Mouse (Mus musculus) hindbrain, postnatal 0 days (tissue): Measurements from ENCODE around the gene Tert. TPM values are rescaled to one million over a fixed set of nuclear protein-coding genes. Genes with fewer than 3 reads are reported as not detected.
A peak's percentile ranks its signal among the peaks of the same experiment; 100 is the strongest.

Source experiments
- ATAC-seq: fragments of 200-750 bp; cut with Nextera tagmentation; 2 replicates; pipeline ENCODE4 v1.8.0; 2017; ENCODE audit warnings: mild to moderate bottlenecking, moderate TSS enrichment, moderate library complexity
- DNase-seq: peaks from one replicate; pipeline ENCODE4 v3.0.0-alpha.2; 2015; ENCODE audit warnings: low spot score
- H3K27ac ChIP-seq: fragments of 300-500 bp; sonication (generic); 2 replicates; pipeline ENCODE4 v1.5.1; 2014; ENCODE audit warnings: mild to moderate bottlenecking
- H3K27me3 ChIP-seq: fragments of 300-500 bp; sonication (generic); 2 replicates; pipeline ENCODE4 v1.6.1; 2014; ENCODE audit warnings: low read length, mixed read lengths; ENCODE audit not compliant: insufficient read depth
- H3K36me3 ChIP-seq: fragments of 300-500 bp; sonication (generic); 2 replicates; pipeline ENCODE4 v1.6.1; 2014; ENCODE audit warnings: low read length, mixed read lengths; ENCODE audit not compliant: insufficient read depth
- H3K4me1 ChIP-seq: fragments of 300-500 bp; sonication (generic); 2 replicates; pipeline ENCODE4 v1.6.1; 2014; ENCODE audit warnings: antibody characterized with exemption, low read length, mixed read lengths; ENCODE audit not compliant: insufficient read depth
- H3K4me2 ChIP-seq: fragments of 300-500 bp; sonication (generic); 2 replicates; pipeline ENCODE4 v1.6.1; 2014; ENCODE audit warnings: low read depth, mild to moderate bottlenecking, low read length, moderate library complexity, mixed read lengths
- H3K4me3 ChIP-seq: fragments of 300-500 bp; sonication (generic); 2 replicates; pipeline ENCODE4 v1.5.1; 2014; ENCODE audit warnings: low read length
- H3K9ac ChIP-seq: fragments of 300-500 bp; sonication (generic); replicated peaks from 2 replicates; pipeline ENCODE4 v1.6.1; 2014; ENCODE audit warnings: mild to moderate bottlenecking, low read length, moderate library complexity, mixed read lengths
- H3K9me3 ChIP-seq: fragments of 300-500 bp; sonication (generic); 2 replicates; pipeline ENCODE4 v1.6.1; 2016; ENCODE audit warnings: low read length, mixed read lengths
- CTCF ChIP-seq: IDR thresholded peaks from 2 replicates; pipeline ENCODE4 v1.5.1; 2016; ENCODE audit warnings: antibody characterized with exemption, control low read depth, low read depth
- WGBS: fragments of 180-500 bp; shearing (Covaris S2); extraction: QIAGEN DNeasy Blood & Tissue Kit; methylation state at CpG from one replicate; pipeline ENCODE4 v1.1.7; 2014; 5-methylcytosine and 5-hydroxymethylcytosine counted together
- polyA plus RNA-seq: library from polyadenylated mRNA; unstranded; fragments of >200 nt; fragmentation: Nextera tagmentation; extraction: Ambion mirVana; gene quantifications from 2 replicates; pipeline ENCODE4 v1.2.1, GENCODE M21; 2015
- total RNA-seq: library from RNA; depleted of rRNA; stranded (reverse); fragments of >200 nt; gene quantifications from 2 replicates; pipeline ENCODE4 v1.2.3, GENCODE M21; 2014

The Tert gene
- total and polyA plus RNA-seq, 2 experiments from 2014 or later = 2.7 to 8.0 TPM

DNA sequence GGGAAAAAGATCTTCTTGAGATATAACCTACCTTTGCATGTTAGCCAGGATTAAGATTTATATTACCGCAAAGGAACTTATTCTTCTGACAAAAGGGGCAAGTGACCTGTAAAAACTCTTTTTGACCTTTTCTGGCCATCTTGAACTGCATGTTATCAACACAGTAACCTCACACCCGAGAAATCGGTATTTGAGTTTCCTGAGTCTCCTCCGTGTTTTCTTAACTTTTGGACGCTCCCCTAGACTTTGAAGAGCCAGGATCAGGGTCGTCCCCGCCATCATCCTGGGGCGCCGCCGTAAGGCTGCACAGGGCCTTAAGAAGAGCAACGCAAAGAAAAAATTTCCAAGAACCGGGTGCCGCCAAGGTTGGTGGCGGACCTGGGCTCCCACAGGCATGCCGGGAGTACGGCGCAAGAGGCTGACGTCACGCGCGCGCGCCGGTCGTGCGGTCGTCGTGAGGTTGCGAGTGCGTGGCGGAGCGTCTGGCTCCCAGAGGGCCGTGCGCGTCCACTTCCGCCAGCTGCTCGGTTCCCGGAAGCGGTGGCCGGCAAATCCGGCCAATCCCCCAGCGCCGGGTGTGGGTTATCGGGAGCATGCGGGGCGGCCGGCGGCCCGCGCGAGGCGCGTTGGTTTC lies 23.1 kb upstream of the Tert start, which contains the start of gene Clptm1l:
Gene Clptm1l (plus strand): TSS at position 485 of the 634 bp plus-strand sequence.
- ATAC-seq (peak; percentile 98), DNase-seq (peak; percentile 98)
- H3K27me3 ChIP-seq = no peaks in the 10 kb centered on the region
- under 1% methylated on average over 53 of the region's 53 CpGs for WGBS
- H3K9ac ChIP-seq = peak within 1 kb of the TSS; percentile 88
- no peaks in the 10 kb centered on the region for H3K9me3 ChIP-seq
- H3K36me3 ChIP-seq = peaks cover 15% of the 10 kb centered on the region
- peak within 1 kb of the TSS; percentile 80 for H3K4me3 ChIP-seq
- H3K4me2 ChIP-seq = peak within 1 kb of the TSS; percentile 98
- H3K4me1 ChIP-seq = peaks cover 16% of the 10 kb centered on the region
- no peak for TF ChIP-seq CTCF
- peak within 1 kb of the TSS; percentile 70 for H3K27ac ChIP-seq

DNA sequence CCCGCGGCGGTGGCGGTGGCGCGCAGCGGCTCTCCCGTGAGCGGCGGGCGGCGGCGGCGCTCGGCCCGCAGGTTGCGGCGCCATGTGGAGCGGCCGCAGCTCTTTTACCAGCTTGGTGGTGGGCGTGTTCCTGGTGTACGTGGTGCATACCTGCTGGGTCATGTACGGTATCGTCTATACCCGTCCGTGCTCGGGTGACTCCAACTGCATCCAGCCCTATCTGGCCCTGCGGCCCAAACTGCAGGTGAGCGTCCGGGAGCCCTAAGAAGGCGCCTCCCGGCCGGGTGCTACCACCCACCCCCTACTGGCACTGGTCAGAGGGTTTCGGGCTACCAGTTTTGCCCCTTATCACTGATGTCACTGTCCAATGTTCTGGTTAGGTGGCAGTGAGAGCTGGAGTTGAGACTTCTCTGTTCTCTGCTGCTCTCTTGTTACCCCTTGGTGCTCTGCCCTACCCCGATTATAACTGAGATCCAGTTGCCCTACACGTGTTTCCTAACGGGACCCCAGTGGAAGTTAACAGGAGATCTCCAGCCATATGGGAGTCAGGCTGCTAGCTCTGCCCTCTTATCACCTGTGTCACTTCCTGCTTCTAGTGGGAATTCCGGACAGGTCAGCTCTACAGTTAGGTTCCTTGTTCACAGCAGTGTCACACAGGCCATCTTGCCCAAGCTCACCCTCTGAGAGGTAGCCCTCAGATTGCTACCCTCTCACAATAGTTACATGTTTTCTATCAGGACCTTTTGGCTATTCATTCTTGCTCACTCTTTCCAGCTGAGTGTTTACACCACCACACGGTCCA lies 22.4 kb upstream of the Tert start:
- peaks cover 16% of the 10 kb centered on the region for H3K4me1 ChIP-seq
- H3K36me3 ChIP-seq = peaks cover 23% of the 10 kb centered on the region
- ATAC-seq = peak; percentile 80
- H3K4me3 ChIP-seq = peak overlapping the region; percentile 80
- WGBS = 6% methylated on average over 28 of the region's 39 CpGs
- peak overlapping the region; percentile 70 for H3K27ac ChIP-seq
- H3K27me3 ChIP-seq = no peaks in the 10 kb centered on the region
- peak overlapping the region; percentile 88 for H3K9ac ChIP-seq
- H3K9me3 ChIP-seq = no peaks in the 10 kb centered on the region
- peak; percentile 6 for DNase-seq
- H3K4me2 ChIP-seq = peak overlapping the region; percentile 98
- TF ChIP-seq CTCF = peak; percentile 19; the same call in 1 of the 2 replicates

DNA sequence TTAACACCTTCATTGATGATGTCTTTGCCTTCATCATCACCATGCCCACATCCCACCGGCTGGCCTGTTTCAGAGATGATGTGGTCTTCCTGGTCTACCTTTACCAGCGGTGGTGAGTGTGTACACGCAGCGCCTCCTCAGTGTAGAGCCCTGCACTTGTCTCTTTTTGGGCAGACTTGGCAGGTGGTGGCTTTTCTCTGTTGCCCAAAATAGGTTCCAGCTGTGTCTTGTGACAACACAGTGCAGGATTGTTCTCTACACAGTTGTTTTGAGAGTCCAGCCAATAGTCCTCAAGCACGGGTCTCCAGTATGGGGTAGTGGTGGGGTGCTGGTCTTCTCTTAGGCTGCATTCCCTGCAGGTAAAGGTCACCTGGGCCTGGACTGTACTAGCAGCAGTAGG lies 8.3 kb upstream of the Tert start:
- H3K4me2 ChIP-seq = no peak overlapping the region
- H3K36me3 ChIP-seq = peaks cover 76% of the 10 kb centered on the region
- no peak for TF ChIP-seq CTCF
- no peak overlapping the region for H3K9ac ChIP-seq
- H3K4me3 ChIP-seq = no peak overlapping the region
- H3K9me3 ChIP-seq = no peaks in the 10 kb centered on the region
- WGBS = 94% methylated on average over 5 of the region's 5 CpGs
- DNase-seq = no peak
- no peaks in the 10 kb centered on the region for H3K4me1 ChIP-seq
- ATAC-seq = no peak
- H3K27me3 ChIP-seq = no peaks in the 10 kb centered on the region
- no peak overlapping the region for H3K27ac ChIP-seq

DNA sequence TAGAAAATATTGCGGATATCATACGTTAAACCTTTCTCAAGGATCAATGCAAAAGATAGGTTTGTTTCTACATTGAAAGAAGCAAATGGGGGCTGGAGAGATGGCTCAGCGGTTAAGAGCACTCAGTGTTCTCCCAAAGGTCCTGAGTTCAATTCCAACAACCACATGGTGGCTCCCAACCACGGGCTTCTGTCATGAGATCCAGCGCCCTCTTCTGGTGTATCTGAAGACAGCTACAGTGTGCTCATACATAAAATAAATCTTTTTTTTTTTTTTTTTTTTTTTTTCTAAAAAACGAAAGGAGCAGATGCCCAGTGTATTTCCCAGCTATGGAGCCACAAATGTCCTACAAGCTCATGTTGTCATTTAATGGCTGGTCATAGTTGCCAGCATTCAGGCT lies 6.1 kb upstream of the Tert start:
- H3K27me3 ChIP-seq = no peaks in the 10 kb centered on the region
- peak; percentile 57 for TF ChIP-seq CTCF
- ATAC-seq (peak; percentile 13; the same call in 1 of the 2 replicates), DNase-seq (peak; percentile 62)
- H3K27ac ChIP-seq = no peak overlapping the region
- H3K9ac ChIP-seq = no peak overlapping the region
- WGBS = 70% methylated on average over 6 of the region's 6 CpGs
- no peak overlapping the region for H3K4me2 ChIP-seq
- H3K4me1 ChIP-seq = no peaks in the 10 kb centered on the region
- H3K36me3 ChIP-seq = peaks cover 54% of the 10 kb centered on the region
- H3K9me3 ChIP-seq = no peaks in the 10 kb centered on the region
- H3K4me3 ChIP-seq = no peak overlapping the region

DNA sequence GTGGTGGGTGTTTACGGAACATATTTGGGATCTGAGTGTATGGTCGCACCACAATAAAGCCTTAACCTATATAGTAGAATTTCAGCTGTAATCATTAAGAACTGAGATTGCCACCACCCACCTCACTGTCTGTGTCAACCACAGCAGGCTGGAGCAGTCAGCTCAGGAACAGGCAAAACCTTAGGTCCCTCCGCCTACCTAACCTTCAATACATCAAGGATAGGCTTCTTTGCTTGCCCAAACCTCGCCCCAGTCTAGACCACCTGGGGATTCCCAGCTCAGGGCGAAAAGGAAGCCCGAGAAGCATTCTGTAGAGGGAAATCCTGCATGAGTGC lies 334 bp upstream of the Tert start:
- no peak overlapping the region for H3K27ac ChIP-seq
- 40% methylated on average over 6 of the region's 6 CpGs for WGBS
- H3K4me1 ChIP-seq = peaks cover 12% of the 10 kb centered on the region; the same call in 1 of the 2 replicates
- no peak for DNase-seq
- peak overlapping the region; percentile 41 for H3K4me3 ChIP-seq
- TF ChIP-seq CTCF = no peak
- no peaks in the 10 kb centered on the region for H3K27me3 ChIP-seq
- ATAC-seq = no peak
- H3K36me3 ChIP-seq = peaks cover 9% of the 10 kb centered on the region; the same call in 1 of the 2 replicates
- H3K4me2 ChIP-seq = peak overlapping the region; percentile 78
- H3K9me3 ChIP-seq = no peaks in the 10 kb centered on the region
- H3K9ac ChIP-seq = peak overlapping the region; percentile 58

DNA sequence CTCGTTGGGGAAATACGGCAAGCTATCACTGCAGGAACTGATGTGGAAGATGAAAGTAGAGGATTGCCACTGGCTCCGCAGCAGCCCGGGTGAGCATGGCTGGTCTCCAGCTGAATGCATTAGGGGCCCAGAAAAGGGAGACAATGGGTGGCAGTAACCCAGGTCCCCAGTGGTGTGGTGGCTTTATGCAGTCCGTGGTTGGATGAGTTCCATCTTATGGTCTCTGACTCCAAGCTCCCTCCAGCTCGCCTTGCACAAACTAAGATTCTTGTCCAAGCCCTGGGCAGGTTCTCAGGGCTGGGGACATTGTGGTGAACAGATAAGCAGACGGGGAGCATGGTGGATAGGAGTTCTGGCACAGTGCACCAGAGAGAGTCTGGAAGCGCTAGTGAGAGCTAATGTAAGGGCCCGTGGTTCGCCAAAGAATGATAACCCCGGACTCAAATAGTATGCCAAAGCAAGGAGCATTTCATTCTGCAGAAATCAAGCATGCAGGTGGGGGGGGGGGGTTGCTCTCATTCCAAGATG lies 1.9 kb downstream of the Tert start:
- peaks cover 12% of the 10 kb centered on the region; the same call in 1 of the 2 replicates for H3K4me1 ChIP-seq
- peak; percentile 47 for DNase-seq
- H3K9me3 ChIP-seq = no peaks in the 10 kb centered on the region
- no peak overlapping the region for H3K9ac ChIP-seq
- H3K4me2 ChIP-seq = peak overlapping the region; percentile 4; the same call in 1 of the 2 replicates
- H3K27ac ChIP-seq = no peak overlapping the region
- 42% methylated on average over 11 of the region's 11 CpGs for WGBS
- H3K27me3 ChIP-seq = no peaks in the 10 kb centered on the region
- no peak for TF ChIP-seq CTCF
- no peak overlapping the region for H3K4me3 ChIP-seq
- ATAC-seq = peak; percentile 34
- H3K36me3 ChIP-seq = no peaks in the 10 kb centered on the region
